Mouse (Mus musculus) hindbrain, embryonic 15.5 days (tissue): ENCODE measurements around the gene AY358078. TPM values are rescaled to one million over a fixed set of nuclear protein-coding genes. Genes with fewer than 3 reads are reported as not detected.

ENCODE experiments used
- microRNA-seq: library from miRNA; unstranded; fragments of <30 nt; microRNA quantifications from one replicate; pipeline ENCODE4, GENCODE M21; 2016
- polyA plus RNA-seq: library from polyadenylated mRNA; unstranded; fragments of >200 nt; fragmentation: Nextera tagmentation; extraction: Ambion mirVana; gene quantifications from 2 replicates; pipeline ENCODE4 v1.2.1, GENCODE M21; 2015

AY358078 gene
- polyA plus RNA-seq, 1 experiment from 2014 or later, result not detected

Small RNA genes within 50 kb of the gene (microRNA-seq; reads per million reads assigned to microRNA genes)
- gene Gm27375, result not detected

Other genes starting within 250 kb of the AY358078 start
- not detected in 2 replicates for gene Gm5622, start 247.3 kb upstream of the AY358078 start, polyA plus RNA-seq
- gene Gm17175, start 226.0 kb upstream of the AY358078 start, polyA plus RNA-seq, result not detected in 2 replicates
- not detected in 2 replicates for gene Gm17174, start 207.9 kb upstream of the AY358078 start, polyA plus RNA-seq
- gene Gm17078, start 188.7 kb upstream of the AY358078 start, polyA plus RNA-seq, result not detected in 2 replicates
- gene Gm4181, start 164.4 kb upstream of the AY358078 start, polyA plus RNA-seq, result not detected in 2 replicates
- gene Gm17079, start 104.6 kb upstream of the AY358078 start, polyA plus RNA-seq, result not detected in 2 replicates
- gene Gm5800, start 82.9 kb upstream of the AY358078 start, polyA plus RNA-seq, result not detected in 2 replicates
- gene Ang4, start 26.5 kb upstream of the AY358078 start, polyA plus RNA-seq, result not detected in 2 replicates
- gene Ear6, start 53.7 kb downstream of the AY358078 start, polyA plus RNA-seq, result not detected in 2 replicates
- 75.2 and 82.7 TPM in 2 replicates for gene Mettl17, start 84.8 kb downstream of the AY358078 start, polyA plus RNA-seq
- 2.0 and 2.1 TPM in 2 replicates for gene Slc39a2, start 92.8 kb downstream of the AY358078 start, polyA plus RNA-seq
- 235 and 267 TPM in 2 replicates for gene Ndrg2, start 114.1 kb downstream of the AY358078 start, polyA plus RNA-seq
- not detected in 2 replicates for gene Tppp2, start 118.4 kb downstream of the AY358078 start, polyA plus RNA-seq
- not detected in 2 replicates for gene Rnase13, start 122.7 kb downstream of the AY358078 start, polyA plus RNA-seq
- gene Arhgef40, start 184.7 kb downstream of the AY358078 start, polyA plus RNA-seq, result 85.2 and 87.6 TPM in 2 replicates
- gene Tmem253, start 215.6 kb downstream of the AY358078 start, polyA plus RNA-seq, result 0.17 and 1.1 TPM in 2 replicates
- gene Zfp219, start 220.7 kb downstream of the AY358078 start, polyA plus RNA-seq, result 38.2 and 40.5 TPM in 2 replicates
- gene Olfr221, start 242.4 kb downstream of the AY358078 start, polyA plus RNA-seq, result 0.05 TPM in 1 of 2 replicates, not detected in the other